Mouse (Mus musculus): ENCODE measurements at regions not wholly inside any gene's neighbourhood (a gene's known extent, or its start where the extent isn't known, plus 50 kb on each side); places are given as distances from the start of the nearest gene placed in this dataset.
A peak's percentile ranks its signal among the peaks of the same experiment; 100 is the strongest.

DNA sequence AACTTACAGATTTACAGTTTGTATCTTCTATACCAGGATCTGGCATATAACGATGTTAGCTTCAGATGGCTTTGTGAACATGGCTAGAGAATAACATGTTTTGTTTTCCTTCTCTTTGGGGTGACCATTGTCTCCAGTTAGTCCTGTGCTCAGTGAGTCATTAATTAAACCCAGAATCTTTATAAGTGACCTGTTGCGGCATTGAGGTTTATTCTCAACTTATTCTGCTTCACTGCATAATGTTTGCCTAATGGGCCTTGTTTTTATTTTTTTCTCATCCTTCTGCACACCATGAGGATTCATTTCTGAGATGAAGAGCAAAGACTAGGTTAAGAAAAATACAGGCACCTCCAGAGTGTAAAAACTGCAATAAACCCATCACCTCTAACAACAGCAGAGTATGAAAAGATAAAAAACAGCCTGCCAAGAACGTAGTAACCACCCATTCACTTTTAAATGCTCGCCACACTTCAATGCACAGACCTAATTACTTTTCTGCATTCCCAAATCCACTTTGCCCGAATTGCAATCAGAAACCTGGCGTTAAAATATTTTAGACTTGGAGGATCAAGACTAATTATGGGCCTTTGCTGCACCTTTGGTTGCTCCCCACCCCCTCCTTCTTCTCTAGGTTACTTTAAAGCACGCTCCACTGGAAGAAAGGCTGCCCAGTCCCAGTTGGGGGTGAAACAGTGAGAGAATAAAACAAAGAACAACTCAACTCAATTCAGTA lies 381.5 kb upstream of the Nr2f1 start:
- DNase-seq (ENCODE audit: low read depth, low spot score) = no peak

DNA sequence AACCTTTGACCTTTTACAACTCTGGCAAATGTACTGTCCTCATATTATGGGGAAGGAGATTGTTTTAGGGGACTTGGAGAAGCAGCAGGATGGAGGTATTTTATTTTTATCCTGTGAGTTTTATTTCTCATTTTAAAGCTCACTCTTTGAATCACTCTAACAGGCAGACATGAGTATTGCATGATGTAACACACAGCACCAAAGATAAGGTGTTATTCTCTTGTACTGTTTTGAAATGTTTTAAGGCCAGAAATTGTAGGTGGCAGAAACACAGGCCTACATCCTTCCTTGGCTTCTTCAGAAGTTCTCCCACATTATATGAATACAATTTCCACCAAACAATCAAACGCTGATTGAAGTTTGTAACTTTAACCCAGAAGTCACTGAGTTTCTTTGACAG lies 377.9 kb upstream of the Nr2f1 start:
- peak; percentile 41 for DNase-seq (ENCODE audit: low read depth, low spot score)

DNA sequence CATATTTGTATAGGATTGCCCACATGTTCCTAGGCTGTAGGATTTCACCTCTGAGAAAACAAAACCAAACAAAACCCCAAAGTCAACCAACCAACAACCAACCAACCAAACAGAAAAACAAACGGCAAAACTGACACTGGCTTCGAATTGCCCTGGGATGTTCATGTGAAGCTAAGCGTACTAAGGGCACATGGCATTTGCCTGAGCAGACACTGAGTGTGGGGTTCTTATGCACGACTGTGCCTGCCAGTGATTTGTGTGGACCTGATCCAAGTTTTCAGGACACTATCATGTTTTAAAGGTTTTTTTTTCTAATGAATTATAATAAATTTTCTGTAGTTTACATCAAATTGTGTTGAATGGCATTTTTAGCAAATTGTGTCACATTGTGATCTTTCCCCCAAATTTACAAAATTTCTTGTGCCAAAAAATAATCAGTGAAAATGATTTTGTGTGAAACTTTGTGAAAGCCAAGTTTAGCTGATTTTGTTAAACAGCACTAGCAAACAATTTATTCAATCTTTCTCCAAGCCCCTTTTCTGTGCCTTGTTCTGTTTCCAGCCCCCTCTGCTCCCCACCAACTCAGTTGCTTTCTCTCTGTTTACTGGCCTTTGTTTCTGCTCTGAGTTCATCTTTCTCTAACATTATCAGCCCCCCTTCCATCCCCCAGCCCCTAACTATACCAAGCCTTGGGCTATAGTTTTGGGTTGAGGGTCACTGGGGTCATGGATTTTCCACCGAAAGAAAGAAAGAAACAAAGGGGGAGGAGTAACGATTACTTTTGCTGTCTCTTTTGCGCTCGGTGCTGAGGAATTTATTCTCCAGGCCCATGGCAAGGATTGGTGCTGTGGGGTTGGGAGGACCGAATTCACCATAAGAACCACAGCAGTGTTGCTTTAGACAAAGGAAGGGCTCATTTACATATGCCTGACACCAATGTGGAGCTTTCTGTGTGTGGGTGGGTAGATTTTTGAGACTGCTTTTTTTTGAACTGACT lies 377.0 kb upstream of the Nr2f1 start:
- DNase-seq (ENCODE audit: low read depth, low spot score) = peak; percentile 78

DNA sequence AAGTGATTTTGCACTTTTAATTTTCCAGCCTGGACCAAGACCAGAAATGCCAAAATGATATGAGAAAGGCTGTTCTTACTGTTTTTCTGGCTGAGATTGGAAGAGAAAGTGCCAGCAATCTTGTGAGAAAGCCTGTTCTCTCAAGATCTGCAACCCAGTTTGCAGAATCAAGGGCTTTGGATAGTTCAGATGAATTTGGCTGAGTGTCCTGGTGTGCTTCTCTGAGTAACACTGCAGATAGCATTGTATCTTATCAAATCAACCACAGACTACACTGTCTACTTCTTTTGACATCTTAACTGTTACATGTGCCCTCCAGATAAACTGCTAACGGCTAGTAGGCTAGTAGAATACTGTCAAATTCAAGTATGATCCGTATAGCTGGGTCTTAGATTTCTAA lies 371.5 kb upstream of the Nr2f1 start:
- DNase-seq (ENCODE audit: low read depth, low spot score) = peak; percentile 72

DNA sequence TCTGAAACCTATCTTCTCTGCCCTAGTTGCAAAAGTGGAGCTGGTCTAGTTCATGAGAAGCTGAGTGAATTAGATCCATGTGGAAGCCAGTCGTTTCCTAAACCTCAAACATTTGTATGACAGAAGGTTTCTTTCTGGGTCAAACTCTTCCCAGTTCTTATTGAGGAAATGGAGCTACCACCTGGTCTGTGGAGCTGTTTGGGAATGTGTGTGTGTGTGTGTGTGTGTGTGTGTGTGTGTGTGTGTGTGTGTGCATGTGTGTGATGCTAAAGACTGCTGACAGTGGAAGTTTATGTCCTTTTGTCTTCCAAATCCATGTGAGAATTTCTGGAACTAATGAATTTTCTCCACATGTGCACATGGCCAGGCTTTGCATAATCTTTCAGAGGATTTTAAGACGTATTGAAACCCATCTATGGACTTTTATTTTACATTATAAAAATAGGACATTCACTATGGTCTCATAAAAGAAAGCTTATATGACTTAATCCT lies 324.9 kb upstream of the Nr2f1 start:
- DNase-seq (ENCODE audit: low read depth, low spot score) = no peak

DNA sequence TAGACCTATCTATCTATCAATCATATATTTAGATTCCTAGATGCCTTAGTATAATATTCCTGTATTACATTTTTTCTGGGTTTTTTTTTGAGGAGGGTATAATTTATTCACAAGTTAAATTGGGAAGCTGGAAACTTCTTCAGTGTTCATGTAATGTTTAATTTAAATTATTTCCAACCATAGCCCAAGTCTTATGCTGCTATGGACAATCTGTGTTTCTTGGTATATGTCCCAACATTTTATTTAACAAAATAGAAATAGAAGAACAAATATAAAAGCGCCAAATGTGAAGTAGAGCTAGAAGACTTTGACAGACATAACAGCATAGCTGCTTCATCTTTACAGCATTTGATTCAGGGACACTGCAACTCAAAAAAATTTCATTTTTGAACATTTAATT lies 321.2 kb upstream of the Nr2f1 start:
- peak; percentile 19 for DNase-seq (ENCODE audit: low read depth, low spot score)

DNA sequence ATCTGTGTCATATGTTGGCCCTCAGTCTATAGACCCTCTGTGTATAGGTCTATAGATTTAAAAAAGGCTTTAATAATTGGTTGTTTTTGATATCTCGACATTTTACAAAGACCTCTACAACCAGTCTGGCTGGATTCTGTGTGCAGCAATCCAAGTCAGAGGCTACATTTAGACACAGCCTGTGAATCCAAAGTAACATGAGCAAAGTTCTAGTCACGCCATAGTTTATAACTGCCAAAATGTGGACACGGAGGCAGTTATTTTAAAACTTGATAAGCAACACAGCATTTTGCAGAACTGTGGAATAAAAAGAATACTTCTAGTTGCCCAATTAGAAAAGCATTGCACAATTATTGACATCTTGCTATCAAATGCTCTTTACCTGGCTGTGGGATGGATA lies 320.6 kb upstream of the Nr2f1 start:
- peak; percentile 40 for DNase-seq (ENCODE audit: low read depth, low spot score)

DNA sequence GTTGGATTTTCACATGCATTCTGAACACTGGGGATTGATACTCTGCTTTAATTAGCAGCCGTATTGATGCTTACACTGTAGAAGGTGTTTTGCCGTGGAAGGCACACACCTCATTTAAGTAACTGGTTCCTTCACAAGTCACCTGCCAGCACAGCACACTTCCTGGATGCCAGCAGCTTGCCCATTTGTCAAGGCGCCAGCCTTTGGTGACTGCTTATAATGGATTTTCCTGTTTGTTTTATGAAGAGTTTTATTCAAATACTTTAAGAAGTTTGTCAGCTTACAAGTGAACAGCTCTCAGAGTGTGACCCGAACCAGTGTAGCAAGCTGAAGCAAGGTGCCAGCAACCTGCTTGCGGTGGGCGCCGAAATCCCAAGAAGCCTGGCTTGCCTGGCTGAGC lies 301.0 kb upstream of the Nr2f1 start:
- DNase-seq (ENCODE audit: low read depth, low spot score) = no peak

DNA sequence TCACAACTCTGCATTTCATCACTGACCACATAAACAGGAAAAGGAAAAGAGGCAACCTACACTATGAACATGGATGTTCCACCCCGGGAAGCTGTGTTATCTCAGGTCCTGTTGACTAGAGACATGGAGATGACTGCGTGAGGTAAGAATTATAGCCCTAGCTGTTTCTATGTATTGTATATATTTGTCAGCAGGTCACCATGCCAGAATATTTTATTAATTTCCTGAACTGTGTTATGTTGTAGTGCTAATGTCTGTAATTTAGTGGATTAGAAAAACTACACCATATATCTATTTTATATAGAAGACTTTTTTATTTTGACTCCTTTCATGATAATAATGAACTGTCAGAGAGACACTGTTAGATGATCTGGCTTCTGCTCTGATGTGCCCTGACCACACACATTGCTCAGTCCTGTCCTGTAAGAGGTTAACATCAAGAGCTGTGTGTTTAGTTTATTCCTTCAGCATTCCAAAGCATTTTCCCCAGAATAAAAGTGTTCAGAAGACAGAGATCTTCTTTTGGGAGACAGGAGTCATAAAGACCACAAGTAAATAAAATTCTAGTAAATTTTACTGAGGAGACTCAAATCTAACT lies 284.3 kb upstream of the Nr2f1 start:
- DNase-seq (ENCODE audit: low read depth, low spot score) = no peak

DNA sequence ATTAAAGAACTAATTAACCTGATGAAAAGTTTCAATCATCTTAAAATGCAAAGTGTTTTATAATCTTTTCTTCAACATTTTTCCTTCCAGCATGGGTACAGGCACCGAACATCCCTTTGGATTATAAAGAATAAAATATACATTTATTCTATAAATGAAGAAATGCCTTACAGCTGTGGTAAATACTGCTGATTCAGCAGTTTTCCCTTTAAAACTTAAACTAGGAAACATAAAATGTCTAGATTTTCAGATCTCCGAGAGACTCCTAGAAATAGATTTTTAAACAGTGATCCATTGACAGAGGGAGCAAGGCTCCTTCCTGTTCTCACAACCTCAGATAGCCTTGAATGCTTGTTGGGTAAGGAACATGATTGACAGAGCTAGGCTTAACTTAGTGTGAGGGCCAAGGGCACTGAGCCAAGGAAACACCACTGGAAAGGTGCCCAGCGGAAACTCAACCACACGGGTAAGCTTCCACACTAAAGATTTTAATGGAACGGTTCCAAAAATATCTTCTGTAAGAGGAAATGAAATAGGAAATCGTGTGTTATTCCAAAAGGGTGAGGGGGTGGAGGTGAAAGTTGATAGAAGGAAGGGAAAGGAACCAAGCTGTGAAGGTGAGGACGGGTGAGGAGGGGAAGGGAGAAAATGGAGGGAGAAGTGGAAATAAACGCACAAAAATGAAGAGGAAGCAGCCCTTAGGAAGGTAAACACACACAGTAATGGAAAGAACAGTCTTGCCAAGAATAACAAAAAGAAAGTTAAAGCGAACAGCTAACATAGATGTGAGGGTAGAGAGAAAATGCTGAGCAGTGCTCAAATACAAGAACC lies 283.6 kb upstream of the Nr2f1 start:
- DNase-seq (ENCODE audit: low read depth, low spot score) = peak; percentile 11

DNA sequence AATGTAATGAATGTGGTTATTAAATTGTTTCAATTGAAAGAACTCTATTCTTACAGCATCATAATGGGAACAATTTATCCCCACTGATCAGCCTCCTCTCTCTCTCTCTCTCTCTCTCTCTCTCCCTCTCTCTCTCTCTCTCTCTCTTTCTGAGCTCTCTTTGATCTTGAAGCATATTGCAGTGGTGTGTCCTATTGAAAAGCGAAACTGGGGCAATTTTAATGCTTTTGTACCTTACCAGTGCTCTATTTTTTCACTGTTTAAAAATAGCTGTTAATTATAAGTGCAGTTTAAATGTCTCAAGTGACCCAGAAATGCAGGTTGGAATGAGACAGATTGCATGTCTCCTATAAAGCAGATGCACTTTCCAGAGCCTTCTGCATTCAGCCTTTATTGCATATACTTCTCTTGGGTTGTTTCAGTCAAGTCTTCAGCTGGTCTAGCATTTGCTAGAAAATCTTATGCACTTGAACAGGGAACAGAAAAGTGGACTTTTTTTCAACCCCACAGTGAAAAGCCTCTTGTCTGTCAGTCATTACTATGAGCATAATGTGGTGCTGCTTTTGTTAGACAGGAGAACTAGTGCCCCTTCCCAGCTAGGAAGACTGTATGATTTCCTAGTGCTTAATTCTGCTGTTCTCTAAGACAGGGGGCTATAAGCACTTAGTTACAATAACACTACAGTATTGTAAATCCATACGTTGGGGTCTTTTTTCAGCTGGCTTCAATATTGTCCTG lies 251.9 kb upstream of the Nr2f1 start:
- DNase-seq (ENCODE audit: low read depth, low spot score) = peak; percentile 33

DNA sequence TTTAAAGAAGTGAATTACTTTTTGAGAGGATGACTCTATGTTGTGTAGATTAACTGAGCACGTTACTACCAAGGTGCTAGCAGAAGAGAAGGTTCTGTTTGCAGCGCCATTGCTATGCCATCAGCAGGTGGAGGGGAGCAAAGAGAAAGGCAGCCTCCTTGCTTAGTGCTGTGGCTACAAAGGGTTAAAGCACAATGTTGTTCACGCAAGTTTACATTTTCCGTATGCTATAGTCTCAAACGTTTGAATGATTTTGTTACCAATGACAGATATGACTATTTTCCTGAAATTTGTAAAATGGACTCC lies 247.1 kb upstream of the Nr2f1 start:
- no peak for DNase-seq (ENCODE audit: low read depth, low spot score)

DNA sequence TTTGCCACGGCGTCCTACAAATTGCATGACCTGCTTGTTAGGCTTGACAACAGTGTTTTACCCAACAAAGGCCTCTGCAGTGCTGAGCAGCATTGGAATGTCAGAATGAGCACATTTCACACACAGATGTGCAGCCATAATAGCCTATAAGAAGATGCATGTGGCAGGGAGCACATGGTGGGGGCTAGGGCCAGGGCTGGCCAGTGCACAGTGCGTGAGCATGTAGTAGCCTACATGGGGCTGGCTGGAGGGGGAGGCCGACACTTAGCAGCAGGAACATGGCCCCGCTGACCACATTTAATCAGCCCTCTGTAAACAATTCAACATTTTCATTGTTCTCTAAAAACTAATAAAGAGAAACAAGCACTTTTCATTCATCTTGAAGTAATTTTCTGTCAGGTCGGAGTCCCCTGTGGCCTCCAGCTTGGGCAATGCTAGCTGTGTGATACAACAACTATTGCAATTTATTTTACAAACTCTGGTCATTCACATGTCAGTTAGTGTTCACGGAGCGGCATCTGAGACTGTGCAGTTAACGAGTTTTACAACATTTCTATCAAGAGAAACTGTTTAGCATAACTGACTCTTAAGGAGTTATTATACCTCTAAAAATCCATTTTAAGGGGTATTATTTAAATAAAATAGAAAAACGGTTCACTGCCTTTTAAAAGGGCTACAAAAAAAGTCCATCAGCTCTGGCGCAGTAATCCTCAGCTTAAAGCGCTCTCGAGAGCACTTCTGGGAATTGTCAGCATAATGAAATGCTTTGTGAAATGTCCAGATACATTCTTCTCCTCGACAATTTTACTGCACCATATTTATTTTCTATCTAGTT lies 246.6 kb upstream of the Nr2f1 start:
- DNase-seq (ENCODE audit: low read depth, low spot score) = no peak

DNA sequence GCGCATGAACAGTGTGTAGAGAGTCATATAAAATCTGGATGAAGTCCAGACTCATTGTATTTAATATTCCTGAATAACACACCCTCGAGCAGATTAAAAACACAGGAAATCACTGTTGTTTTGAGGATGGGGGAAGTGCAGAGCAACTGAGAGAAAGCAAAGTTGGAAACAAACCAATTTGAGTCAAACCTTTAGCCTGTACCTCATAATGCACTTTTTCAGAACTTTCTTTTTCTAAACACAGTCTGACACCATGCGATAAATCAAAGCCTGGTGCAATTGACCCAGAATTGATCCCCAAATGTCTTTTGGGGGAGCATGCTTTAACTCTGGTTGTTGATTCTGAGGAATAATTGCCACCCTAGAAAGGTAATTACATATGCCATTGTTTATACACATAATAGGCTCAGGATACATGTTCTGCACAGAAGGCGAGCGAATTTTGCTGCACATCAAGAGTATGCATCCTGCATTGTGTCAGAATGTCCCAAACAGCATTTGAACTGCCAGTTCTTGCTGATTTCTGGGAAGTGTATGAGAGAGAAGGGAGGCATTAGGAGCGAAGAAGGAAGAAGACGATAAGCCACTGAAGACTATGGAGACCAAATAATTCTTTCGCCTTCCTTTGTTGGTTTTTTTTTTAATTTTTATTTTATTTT lies 245.3 kb upstream of the Nr2f1 start:
- DNase-seq (ENCODE audit: low read depth, low spot score) = no peak

DNA sequence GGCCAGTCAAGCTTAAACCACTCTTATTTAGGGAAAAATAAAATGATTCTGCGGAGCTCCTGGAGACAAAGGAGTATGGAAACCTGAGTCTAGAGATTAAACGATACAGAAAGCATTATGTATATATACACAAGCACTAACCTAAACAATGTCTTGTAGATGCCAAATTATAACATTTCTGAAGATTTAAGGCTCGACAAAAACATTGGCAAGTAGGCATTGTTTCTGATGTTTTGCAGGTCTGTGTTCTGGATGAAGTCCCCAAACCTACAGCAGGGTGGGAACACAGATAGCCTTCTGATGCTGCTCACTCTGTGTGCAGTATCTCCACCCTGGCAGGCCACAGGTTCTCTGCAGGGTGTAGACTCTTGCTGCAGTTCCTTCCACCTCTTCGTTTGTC lies 228.9 kb upstream of the Nr2f1 start:
- DNase-seq (ENCODE audit: low read depth, low spot score) = no peak

DNA sequence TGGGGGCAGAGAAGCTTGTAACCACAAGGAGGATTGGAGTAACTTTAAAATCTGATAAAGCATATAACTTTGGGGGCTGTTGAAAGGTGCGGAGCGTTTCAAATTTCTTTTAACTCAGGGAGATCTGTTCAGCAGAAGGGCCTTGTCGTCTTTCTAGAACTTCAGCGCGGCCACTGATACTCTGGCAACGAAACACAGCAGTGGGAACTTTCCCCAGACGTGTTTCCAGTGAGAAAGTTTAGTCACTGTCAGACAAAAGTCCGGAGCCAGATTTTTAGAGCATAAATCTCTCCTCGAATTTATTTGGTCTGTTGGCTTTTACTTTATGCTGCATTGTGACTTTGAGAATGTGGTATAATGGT lies 228.5 kb upstream of the Nr2f1 start:
- DNase-seq (ENCODE audit: low read depth, low spot score) = no peak

DNA sequence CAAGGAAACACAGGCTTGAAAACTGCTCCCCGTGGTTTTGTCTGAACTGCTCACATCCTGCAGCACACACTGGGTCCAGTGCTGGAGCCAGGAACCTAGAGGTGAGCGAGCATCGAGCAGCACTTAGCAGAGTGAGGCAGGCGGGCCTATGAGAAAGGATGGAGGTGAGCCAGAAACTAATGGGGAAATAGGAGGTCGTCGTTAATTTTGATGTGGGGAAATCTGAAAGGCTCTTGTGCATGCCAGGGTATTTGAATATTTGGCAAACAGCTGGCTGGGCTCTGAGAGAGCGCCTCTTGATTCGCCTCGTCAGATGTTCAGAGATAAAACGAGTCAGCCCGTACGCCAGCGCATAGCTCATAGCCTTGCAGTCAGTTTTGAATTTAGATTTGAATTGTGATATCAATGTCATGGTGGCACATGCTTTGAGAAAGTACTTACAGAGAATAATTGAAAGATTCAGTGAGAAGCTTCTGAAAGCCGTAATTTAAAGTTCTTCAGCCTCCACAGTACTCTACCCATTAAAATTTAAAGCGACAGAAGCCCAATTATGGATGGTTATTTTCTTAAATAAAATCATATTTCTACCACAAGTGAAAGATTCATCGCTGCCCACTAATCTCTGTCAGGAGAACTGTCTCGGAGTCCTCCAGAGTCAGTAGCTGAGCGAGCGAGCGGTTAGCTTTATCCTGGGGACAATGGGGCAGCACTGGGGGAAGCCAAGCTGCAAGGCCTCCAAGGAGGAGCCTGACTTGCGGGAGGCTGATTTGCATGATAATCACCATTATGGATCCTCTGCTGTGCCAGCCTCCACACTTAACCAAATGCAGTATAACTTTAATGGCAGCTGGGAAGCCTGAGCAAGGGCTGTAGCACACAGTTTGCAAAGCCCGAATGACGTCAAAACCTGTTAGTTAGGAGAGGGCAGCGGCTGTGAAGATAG lies 227.9 kb upstream of the Nr2f1 start:
- DNase-seq (ENCODE audit: low read depth, low spot score) = peak; percentile 68

DNA sequence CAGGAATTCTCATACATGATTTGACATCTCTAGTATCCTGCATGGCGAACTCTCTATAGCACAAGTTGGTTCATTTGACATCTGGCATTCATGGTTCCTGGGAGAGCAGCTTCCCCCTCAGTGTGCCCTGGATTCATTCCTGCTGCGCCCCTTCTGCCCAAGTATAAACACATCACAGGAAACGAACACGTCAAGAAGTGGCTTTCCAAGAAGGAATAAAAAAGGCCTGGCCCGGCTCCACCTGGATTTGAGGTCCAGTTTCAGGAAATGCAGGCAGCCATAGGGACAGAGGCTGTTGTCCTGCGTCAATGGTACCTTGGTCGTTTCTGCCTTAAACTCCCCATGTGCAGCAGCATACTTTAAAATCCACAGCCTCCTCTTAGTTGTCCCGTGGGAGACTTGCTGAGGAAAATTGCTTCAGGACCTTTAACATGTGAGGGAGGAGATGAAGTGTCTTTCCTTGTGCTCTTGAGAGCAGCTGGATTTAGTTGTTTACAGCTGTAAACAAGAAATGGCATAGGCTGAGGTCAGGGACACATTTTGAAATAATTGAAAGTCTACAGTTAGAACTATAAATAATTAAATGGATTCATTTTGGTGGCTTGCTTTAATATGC lies 226.9 kb upstream of the Nr2f1 start:
- DNase-seq (ENCODE audit: low read depth, low spot score) = no peak

All from brain, adult 2 months (tissue).